Mouse (Mus musculus): ENCODE data around the gene Olfr530. TPM values are rescaled to one million over a fixed set of nuclear protein-coding genes. Genes with fewer than 3 reads are reported as not detected.

The Olfr530 gene
- polyA plus RNA-seq (2014; fragmentation: Nextera tagmentation; extraction: Ambion mirVana), result not detected in 2 replicates

- H3K27ac ChIP-seq (replicated peaks; ENCODE audit: low read depth, low read length), result no peak within 1 kb of the TSS
- ATAC-seq (ENCODE audit: low read depth) (no peak), DNase-seq (ENCODE audit: low spot score) (no peak)
- H3K36me3 ChIP-seq (ENCODE audit: control insufficient read depth, insufficient read depth, low read length), result no peaks in the 10 kb centered on the region
- no peaks in the 10 kb centered on the region for H3K9me3 ChIP-seq (ENCODE audit: control insufficient read depth, low read length)
- no peaks in the 10 kb centered on the region for H3K27me3 ChIP-seq (replicated peaks; ENCODE audit: control insufficient read depth, insufficient read depth, low read length)
- no peak within 1 kb of the TSS for H3K9ac ChIP-seq (ENCODE audit: low read depth, low read length)
- H3K4me3 ChIP-seq (ENCODE audit: low read depth, low read length), result no peak within 1 kb of the TSS
- no peak within 1 kb of the TSS for H3K4me2 ChIP-seq (ENCODE audit: low read depth, low read length)
- no peaks in the 10 kb centered on the region for H3K4me1 ChIP-seq (ENCODE audit: control insufficient read depth, insufficient read depth, low read length)
- WGBS, result 22% methylated on average over 1 of the region's 1 CpGs
Measured at GRCm38 (mm10) chr7:140376231-140376630, at the start of gene Olfr530. TSS of gene Olfr530 (minus strand) at chr7:140376331.

- Histone ChIP-seq H3K27ac (replicated peaks; ENCODE audit: low read depth, low read length) (no peak within 1 kb of the TSS), H3K4me2 (ENCODE audit: low read depth, low read length) (no peak within 1 kb of the TSS), H3K9me3 (ENCODE audit: control insufficient read depth, low read length) (no peaks in the 10 kb centered on the region), H3K9ac (ENCODE audit: low read depth, low read length) (no peak within 1 kb of the TSS), H3K4me1 (ENCODE audit: control insufficient read depth, insufficient read depth, low read length) (no peaks in the 10 kb centered on the region), H3K27me3 (replicated peaks; ENCODE audit: control insufficient read depth, insufficient read depth, low read length) (no peaks in the 10 kb centered on the region), H3K36me3 (ENCODE audit: control insufficient read depth, insufficient read depth, low read length) (no peaks in the 10 kb centered on the region), H3K4me3 (ENCODE audit: low read depth, low read length) (no peak within 1 kb of the TSS)
- DNase-seq (ENCODE audit: low spot score), result no peak
- ATAC-seq (ENCODE audit: low read depth), result no peak
- WGBS, result 92% methylated on average over 1 of the region's 1 CpGs
Measured at GRCm38 (mm10) chr7:140421539-140421938, 45.4 kb upstream of the Olfr530 start, which contains the start of gene Olfr532. TSS of gene Olfr532 (minus strand) at chr7:140421639.

- Histone ChIP-seq H3K9ac (ENCODE audit: low read depth, low read length) (no peak within 1 kb of the TSS), H3K4me1 (ENCODE audit: control insufficient read depth, insufficient read depth, low read length) (no peaks in the 10 kb centered on the region), H3K27me3 (replicated peaks; ENCODE audit: control insufficient read depth, insufficient read depth, low read length) (no peaks in the 10 kb centered on the region), H3K27ac (replicated peaks; ENCODE audit: low read depth, low read length) (no peak within 1 kb of the TSS), H3K4me2 (ENCODE audit: low read depth, low read length) (no peak within 1 kb of the TSS), H3K4me3 (ENCODE audit: low read depth, low read length) (no peak within 1 kb of the TSS), H3K36me3 (ENCODE audit: control insufficient read depth, insufficient read depth, low read length) (no peaks in the 10 kb centered on the region), H3K9me3 (ENCODE audit: control insufficient read depth, low read length) (no peaks in the 10 kb centered on the region)
- ATAC-seq (ENCODE audit: low read depth) (no peak), DNase-seq (ENCODE audit: low spot score) (no peak)
- WGBS, result 92% methylated on average over 1 of the region's 1 CpGs
Measured at GRCm38 (mm10) chr7:140402818-140403217, 26.7 kb upstream of the Olfr530 start, which contains the start of gene Olfr531. TSS of gene Olfr531 (minus strand) at chr7:140402918.

- Histone ChIP-seq H3K27me3 (replicated peaks; ENCODE audit: control insufficient read depth, insufficient read depth, low read length) (no peaks in the 10 kb centered on the region), H3K9me3 (ENCODE audit: control insufficient read depth, low read length) (no peaks in the 10 kb centered on the region), H3K4me3 (ENCODE audit: low read depth, low read length) (no peak overlapping the region), H3K4me1 (ENCODE audit: control insufficient read depth, insufficient read depth, low read length) (no peaks in the 10 kb centered on the region), H3K4me2 (ENCODE audit: low read depth, low read length) (no peak overlapping the region), H3K9ac (ENCODE audit: low read depth, low read length) (no peak overlapping the region), H3K36me3 (ENCODE audit: control insufficient read depth, insufficient read depth, low read length) (no peaks in the 10 kb centered on the region), H3K27ac (replicated peaks; ENCODE audit: low read depth, low read length) (no peak overlapping the region)
- 95% methylated on average over 2 of the region's 2 CpGs for WGBS
- no peak for ATAC-seq (ENCODE audit: low read depth)
- no peak for DNase-seq (ENCODE audit: low spot score)
Measured at GRCm38 (mm10) chr7:140376911-140377310, 780 bp upstream of the Olfr530 start.

- Histone ChIP-seq H3K27ac (replicated peaks; ENCODE audit: low read depth, low read length) (no peak overlapping the region), H3K27me3 (replicated peaks; ENCODE audit: control insufficient read depth, insufficient read depth, low read length) (no peaks in the 10 kb centered on the region), H3K4me2 (ENCODE audit: low read depth, low read length) (no peak overlapping the region), H3K4me3 (ENCODE audit: low read depth, low read length) (no peak overlapping the region), H3K36me3 (ENCODE audit: control insufficient read depth, insufficient read depth, low read length) (no peaks in the 10 kb centered on the region), H3K4me1 (ENCODE audit: control insufficient read depth, insufficient read depth, low read length) (no peaks in the 10 kb centered on the region), H3K9ac (ENCODE audit: low read depth, low read length) (no peak overlapping the region), H3K9me3 (ENCODE audit: control insufficient read depth, low read length) (no peaks in the 10 kb centered on the region)
- no peak for ATAC-seq (ENCODE audit: low read depth)
- DNase-seq (ENCODE audit: low spot score), result no peak
- 68% methylated on average over 4 of the region's 4 CpGs for WGBS
Measured at GRCm38 (mm10) chr7:140374300-140374699, 1.8 kb downstream of the Olfr530 start.

- Histone ChIP-seq H3K4me2 (ENCODE audit: low read depth, low read length) (no peak within 1 kb of the TSS), H3K27me3 (replicated peaks; ENCODE audit: control insufficient read depth, insufficient read depth, low read length) (no peaks in the 10 kb centered on the region), H3K4me3 (ENCODE audit: low read depth, low read length) (no peak within 1 kb of the TSS), H3K4me1 (ENCODE audit: control insufficient read depth, insufficient read depth, low read length) (no peaks in the 10 kb centered on the region), H3K27ac (replicated peaks; ENCODE audit: low read depth, low read length) (no peak within 1 kb of the TSS), H3K9ac (ENCODE audit: low read depth, low read length) (no peak within 1 kb of the TSS), H3K9me3 (ENCODE audit: control insufficient read depth, low read length) (0 out of 2 replicates have a peak, but pooled peaks cover 5% of the 10 kb centered on the region), H3K36me3 (ENCODE audit: control insufficient read depth, insufficient read depth, low read length) (no peaks in the 10 kb centered on the region)
- DNase-seq (ENCODE audit: low spot score) (no peak), ATAC-seq (ENCODE audit: low read depth) (no peak)
- 76% methylated on average over 3 of the region's 3 CpGs for WGBS
Measured at GRCm38 (mm10) chr7:140361571-140361970, 14.6 kb downstream of the Olfr530 start, which contains the start of gene Olfr60. TSS of gene Olfr60 (minus strand) at chr7:140361671.

GRCm38 (mm10) chr7:140333717-140334116, 42.4 kb downstream of the Olfr530 start, which contains the start of gene Olfr527:
TSS of gene Olfr527 (plus strand) at chr7:140334017.
- no peaks in the 10 kb centered on the region for H3K9me3 ChIP-seq (ENCODE audit: control insufficient read depth, low read length)
- no peak within 1 kb of the TSS for H3K4me2 ChIP-seq (ENCODE audit: low read depth, low read length)
- H3K27ac ChIP-seq (replicated peaks; ENCODE audit: low read depth, low read length), result no peak within 1 kb of the TSS
- DNase-seq (ENCODE audit: low spot score) (peak; percentile 2), ATAC-seq (ENCODE audit: low read depth) (no peak)
- 37% methylated on average over 2 of the region's 2 CpGs for WGBS
- H3K9ac ChIP-seq (ENCODE audit: low read depth, low read length), result no peak within 1 kb of the TSS
- no peaks in the 10 kb centered on the region for H3K36me3 ChIP-seq (ENCODE audit: control insufficient read depth, insufficient read depth, low read length)
- no peak within 1 kb of the TSS for H3K4me3 ChIP-seq (ENCODE audit: low read depth, low read length)
- H3K27me3 ChIP-seq (replicated peaks; ENCODE audit: control insufficient read depth, insufficient read depth, low read length), result no peaks in the 10 kb centered on the region
- no peaks in the 10 kb centered on the region for H3K4me1 ChIP-seq (ENCODE audit: control insufficient read depth, insufficient read depth, low read length)

- ATAC-seq (ENCODE audit: low read depth) (no peak), DNase-seq (ENCODE audit: low spot score) (no peak)
- H3K9me3 ChIP-seq (ENCODE audit: control insufficient read depth, low read length), result no peaks in the 10 kb centered on the region
- H3K4me3 ChIP-seq (ENCODE audit: low read depth, low read length), result no peak overlapping the region
- no peaks in the 10 kb centered on the region for H3K36me3 ChIP-seq (ENCODE audit: control insufficient read depth, insufficient read depth, low read length)
- WGBS, result 33% methylated on average over 1 of the region's 1 CpGs
- H3K4me2 ChIP-seq (ENCODE audit: low read depth, low read length), result no peak overlapping the region
- H3K4me1 ChIP-seq (ENCODE audit: control insufficient read depth, insufficient read depth, low read length), result no peaks in the 10 kb centered on the region
- H3K9ac ChIP-seq (ENCODE audit: low read depth, low read length), result no peak overlapping the region
- H3K27me3 ChIP-seq (replicated peaks; ENCODE audit: control insufficient read depth, insufficient read depth, low read length), result no peaks in the 10 kb centered on the region
- H3K27ac ChIP-seq (replicated peaks; ENCODE audit: low read depth, low read length), result no peak overlapping the region
Measured at GRCm38 (mm10) chr7:140329766-140330304, 46.3 kb downstream of the Olfr530 start.

Data from embryonic facial prominence, embryonic 14.5 days (tissue).